Mouse (Mus musculus) limb, embryonic 14.5 days (tissue): ENCODE measurements at regions not wholly inside any gene's neighbourhood (a gene's known extent, or its start where the extent isn't known, plus 50 kb on each side); places are given as distances from the start of the nearest gene placed in this dataset.
"Not testable (repeated sequence)": the region's sequence is repeated elsewhere in the genome, so short reads cannot be mapped to it uniquely, and the experiment has no call there.

Experiments
- ATAC-seq: fragments of 200-750 bp; cut with Nextera tagmentation; 2 replicates; pipeline ENCODE4 v1.8.0; 2017; ENCODE audit warnings: low read depth, moderate number of reproducible peaks, moderate TSS enrichment; ENCODE audit not compliant: low FRiP score
- DNase-seq: peaks from one replicate; pipeline ENCODE4 v3.0.0-alpha.2; 2015; ENCODE audit warnings: low spot score
- H3K27ac ChIP-seq: fragments of 300-500 bp; sonication (generic); replicated peaks from 2 replicates; pipeline ENCODE4 v1.5.1; 2014; ENCODE audit warnings: low read depth, mild to moderate bottlenecking, low read length, moderate library complexity, mixed read lengths
- H3K27me3 ChIP-seq: fragments of 300-500 bp; sonication (generic); 2 replicates; pipeline ENCODE4 v1.6.1; 2014; ENCODE audit warnings: low read length, mixed read lengths; ENCODE audit not compliant: control insufficient read depth, insufficient read depth
- H3K36me3 ChIP-seq: fragments of 300-500 bp; sonication (generic); 2 replicates; pipeline ENCODE4 v1.6.1; 2014; ENCODE audit warnings: mild to moderate bottlenecking, low read length, moderate library complexity, mixed read lengths; ENCODE audit not compliant: control insufficient read depth, insufficient read depth
- H3K4me1 ChIP-seq: fragments of 300-500 bp; sonication (generic); 2 replicates; pipeline ENCODE4 v1.6.1; 2014; ENCODE audit warnings: antibody characterized with exemption, low read length, mixed read lengths; ENCODE audit not compliant: control insufficient read depth, insufficient read depth
- H3K4me2 ChIP-seq: fragments of 300-500 bp; sonication (generic); replicated peaks from 2 replicates; pipeline ENCODE4 v1.6.1; 2014; ENCODE audit warnings: low read depth, mild to moderate bottlenecking, low read length, moderate library complexity; ENCODE audit not compliant: severe bottlenecking
- H3K4me3 ChIP-seq: fragments of 300-500 bp; sonication (generic); replicated peaks from 2 replicates; pipeline ENCODE4 v1.5.1; 2014; ENCODE audit warnings: low read length
- H3K9ac ChIP-seq: fragments of 300-500 bp; sonication (generic); 2 replicates; pipeline ENCODE4 v1.6.1; 2014; ENCODE audit warnings: mild to moderate bottlenecking, low read depth, low read length, moderate library complexity; ENCODE audit not compliant: severe bottlenecking
- H3K9me3 ChIP-seq: fragments of 300-500 bp; sonication (generic); 2 replicates; pipeline ENCODE4 v1.6.1; 2016; ENCODE audit warnings: low read length; ENCODE audit not compliant: control insufficient read depth
- POLR2A ChIP-seq: fragments of 200-500 bp; IDR thresholded peaks from 2 replicates; pipeline ENCODE4 v1.8.0; 2012; ENCODE audit warnings: inconsistent platforms, mild to moderate bottlenecking, moderate library complexity, borderline replicate concordance; ENCODE audit not compliant: insufficient read depth, insufficient read length; ENCODE audit errors: extremely low read depth
- WGBS: fragments of 180-500 bp; shearing (Covaris S2); extraction: QIAGEN DNeasy Blood & Tissue Kit; methylation state at CpG from one replicate; pipeline ENCODE4 v1.1.7; 2014; 5-methylcytosine and 5-hydroxymethylcytosine counted together

- no peak for TF ChIP-seq POLR2A
- no peaks in the 10 kb centered on the region for H3K27me3 ChIP-seq
- H3K36me3 ChIP-seq: no peaks in the 10 kb centered on the region
- ATAC-seq (no peak), DNase-seq (no peak)
- H3K4me3 ChIP-seq: no peak overlapping the region
- 81% methylated on average over 4 of the region's 4 CpGs for WGBS
- H3K4me1 ChIP-seq: no peaks in the 10 kb centered on the region
- no peak overlapping the region for H3K27ac ChIP-seq
- H3K9me3 ChIP-seq: no peaks in the 10 kb centered on the region
- no peak overlapping the region for H3K9ac ChIP-seq
- no peak overlapping the region for H3K4me2 ChIP-seq
Measured at GRCm38 (mm10) chr6:62573611-62574010, 682.1 kb upstream of the Grid2 start.

GRCm38 (mm10) chr6:62576200-62576599 is 679.5 kb upstream of the Grid2 start:
- no peaks in the 10 kb centered on the region for H3K4me1 ChIP-seq
- H3K9me3 ChIP-seq: no peaks in the 10 kb centered on the region
- ATAC-seq (no peak), DNase-seq (peak; percentile 50)
- no peak overlapping the region for H3K4me3 ChIP-seq
- no peak for TF ChIP-seq POLR2A
- no peak overlapping the region for H3K4me2 ChIP-seq
- no peak overlapping the region for H3K9ac ChIP-seq
- 31% methylated on average over 5 of the region's 5 CpGs for WGBS
- no peak overlapping the region for H3K27ac ChIP-seq
- no peaks in the 10 kb centered on the region for H3K27me3 ChIP-seq
- no peaks in the 10 kb centered on the region for H3K36me3 ChIP-seq

GRCm38 (mm10) chr6:62620543-62620942 is 635.1 kb upstream of the Grid2 start:
- Histone ChIP-seq H3K4me2 (no peak overlapping the region), H3K4me1 (no peaks in the 10 kb centered on the region), H3K36me3 (no peaks in the 10 kb centered on the region), H3K27me3 (no peaks in the 10 kb centered on the region), H3K27ac (no peak overlapping the region), H3K9ac (no peak overlapping the region), H3K4me3 (no peak overlapping the region), H3K9me3 (no peaks in the 10 kb centered on the region)
- ATAC-seq (no peak), DNase-seq (no peak)
- no peak for TF ChIP-seq POLR2A

- not testable (repeated sequence) for H3K36me3 ChIP-seq, H3K9ac ChIP-seq, H3K4me1 ChIP-seq, DNase-seq, ATAC-seq, H3K27ac ChIP-seq, H3K9me3 ChIP-seq, H3K27me3 ChIP-seq, H3K4me3 ChIP-seq, H3K4me2 ChIP-seq
- WGBS: 83% methylated on average over 5 of the region's 5 CpGs
Measured at GRCm38 (mm10) chr6:62668123-62668522, 587.6 kb upstream of the Grid2 start.

GRCm38 (mm10) chr6:62718389-62718788 is 537.3 kb upstream of the Grid2 start:
- H3K36me3 ChIP-seq: no peaks in the 10 kb centered on the region
- no peak overlapping the region for H3K4me3 ChIP-seq
- TF ChIP-seq POLR2A: no peak
- no peak overlapping the region for H3K4me2 ChIP-seq
- no peaks in the 10 kb centered on the region for H3K9me3 ChIP-seq
- no peaks in the 10 kb centered on the region for H3K27me3 ChIP-seq
- 47% methylated on average over 6 of the region's 6 CpGs for WGBS
- no peak overlapping the region for H3K27ac ChIP-seq
- H3K9ac ChIP-seq: no peak overlapping the region
- H3K4me1 ChIP-seq: no peaks in the 10 kb centered on the region
- peak; percentile 57 for ATAC-seq
- DNase-seq: no peak

- no peaks in the 10 kb centered on the region for H3K36me3 ChIP-seq
- no peak overlapping the region for H3K4me3 ChIP-seq
- DNase-seq (no peak), ATAC-seq (no peak)
- no peak overlapping the region for H3K27ac ChIP-seq
- 74% methylated on average over 5 of the region's 5 CpGs for WGBS
- no peak overlapping the region for H3K4me2 ChIP-seq
- TF ChIP-seq POLR2A: no peak
- H3K4me1 ChIP-seq: no peaks in the 10 kb centered on the region
- no peak overlapping the region for H3K9ac ChIP-seq
- no peaks in the 10 kb centered on the region for H3K9me3 ChIP-seq
- no peaks in the 10 kb centered on the region for H3K27me3 ChIP-seq
Measured at GRCm38 (mm10) chr6:62719541-62720155, 536.0 kb upstream of the Grid2 start.
